Mouse (Mus musculus) c-Kit-positive CD71-positive TER-119-positive erythroid progenitor cells, embryonic 14.5 days (primary cell): ENCODE data around the gene Tpm3.

Experiments
- DNase-seq: peaks from one replicate; pipeline ENCODE4 v3.0.0-alpha.2; 2013; ENCODE audit warnings: low spot score

Gene Tpm3

DNA sequence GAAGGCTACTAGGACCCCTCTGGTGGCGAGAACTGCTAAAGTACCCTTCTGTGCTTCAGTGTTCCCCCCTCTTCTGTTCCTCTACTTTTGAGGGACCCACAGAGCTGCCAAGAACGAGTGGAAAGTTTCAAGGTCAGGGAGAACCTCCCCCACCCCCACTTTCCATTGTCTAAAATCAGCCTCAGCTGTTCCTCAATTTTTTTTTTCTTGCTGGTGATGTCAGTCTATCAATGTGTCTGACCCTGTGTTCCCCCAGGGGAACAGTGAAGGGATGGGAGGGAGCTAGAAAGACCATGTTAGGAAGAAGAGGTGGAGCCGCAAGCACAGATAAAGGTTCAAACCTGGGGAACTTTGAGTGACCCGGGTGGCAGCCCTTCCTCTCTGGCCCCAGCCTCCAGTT, at the start of gene Tpm3:
Gene Tpm3 (plus strand): TSS at position 356 of the 400 bp plus-strand sequence.
- DNase-seq = no peak

DNA sequence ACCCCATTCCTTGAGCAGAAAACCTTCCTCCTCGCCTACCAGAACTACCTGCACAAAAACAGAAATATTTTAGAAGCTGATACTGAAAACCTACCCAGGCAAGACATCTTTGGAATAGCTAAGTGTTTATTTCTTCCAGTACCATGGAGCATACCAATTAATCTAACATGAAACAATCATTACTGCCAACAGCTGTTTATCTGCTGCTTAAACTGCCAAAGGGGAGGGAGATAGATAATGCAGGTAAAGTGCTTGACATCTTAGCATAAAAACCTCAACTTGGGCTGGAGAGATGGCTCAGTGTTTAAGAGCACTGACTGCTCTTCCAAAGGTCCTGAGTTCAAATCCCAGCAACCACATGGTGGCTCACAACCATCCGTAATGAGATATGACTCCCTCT, 37.8 kb upstream of the Tpm3 start:
- DNase-seq = no peak

DNA sequence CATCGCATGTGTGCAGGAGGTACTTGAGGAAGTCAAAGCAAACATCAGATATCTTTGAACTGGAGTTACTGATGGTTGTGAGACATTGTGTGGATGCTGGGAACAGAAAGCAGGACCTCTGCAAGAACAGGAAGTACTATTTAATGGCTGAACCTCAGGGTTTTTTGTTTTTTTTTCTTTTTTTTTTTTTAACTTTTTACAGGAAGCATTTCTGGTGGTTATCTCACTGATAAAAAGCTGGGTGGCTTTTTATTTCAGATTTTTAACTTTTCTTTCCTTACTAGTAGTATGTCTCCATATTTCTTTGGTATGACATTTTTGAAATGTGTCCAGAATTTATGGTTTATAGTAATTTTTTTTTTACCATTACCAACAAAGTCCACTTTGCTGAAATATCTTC, 36.2 kb upstream of the Tpm3 start:
- no peak for DNase-seq

DNA sequence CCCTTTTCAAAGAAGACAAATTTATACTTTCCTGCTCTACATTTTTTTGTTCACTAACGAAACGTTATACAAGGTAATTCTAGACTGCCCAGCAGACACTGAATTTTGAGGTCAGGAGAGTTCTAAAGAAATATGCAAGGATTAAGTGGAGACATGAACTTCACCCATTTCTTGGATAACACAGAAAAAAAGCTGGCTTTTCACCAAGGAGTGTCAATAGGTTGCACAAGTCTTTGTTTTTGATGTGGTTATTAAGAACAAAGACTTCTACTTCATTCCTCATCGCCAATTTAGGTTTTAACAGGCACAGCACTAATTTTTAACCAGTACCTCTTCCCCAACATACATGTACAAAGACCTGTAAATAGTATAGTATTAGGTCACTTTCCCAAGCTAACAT, 22.8 kb upstream of the Tpm3 start:
- DNase-seq = no peak

DNA sequence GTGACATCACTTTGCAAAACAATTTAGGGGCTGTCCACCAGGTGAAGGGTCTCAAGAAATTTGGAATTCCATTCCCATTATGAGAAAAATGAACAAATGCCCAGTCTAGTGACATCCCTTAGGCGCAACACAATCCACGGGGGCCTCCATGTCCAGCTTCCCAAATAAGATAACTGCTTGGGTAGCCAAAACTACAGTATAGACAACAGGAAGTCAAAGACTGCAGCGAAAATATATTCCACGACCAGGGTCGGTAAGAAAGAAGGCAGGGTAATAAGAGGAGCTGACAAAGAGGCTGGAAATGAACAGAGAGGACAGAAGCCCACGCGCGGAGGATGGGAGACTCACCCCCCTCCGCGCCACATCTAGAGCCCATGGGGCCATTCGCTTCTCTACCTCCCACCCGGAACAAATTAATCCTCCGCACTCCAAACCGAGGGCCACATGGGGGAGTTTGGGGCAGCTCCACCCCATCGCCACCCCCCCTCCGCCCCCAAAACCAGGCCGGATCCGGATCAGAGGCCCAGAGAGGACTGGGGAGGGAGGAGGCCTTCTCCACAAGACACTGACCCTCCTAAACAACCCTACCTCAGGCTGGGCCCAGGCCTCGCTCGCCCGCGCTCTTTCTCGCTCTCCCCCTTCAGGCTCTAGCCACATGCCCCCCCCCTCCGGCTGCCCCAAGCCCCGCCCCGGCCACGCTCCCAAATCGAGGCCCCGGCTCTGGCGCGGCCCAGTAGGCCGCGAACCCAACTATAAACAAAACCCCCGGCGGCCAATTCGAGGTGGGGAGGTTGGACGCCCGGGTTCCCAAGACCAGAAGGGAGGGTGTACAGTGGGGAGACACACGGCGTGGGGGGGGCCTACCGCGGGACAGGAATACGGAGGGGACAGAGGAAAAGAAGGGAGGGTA, 20.8 kb upstream of the Tpm3 start, which contains the start of gene 4933434E20Rik:
Gene 4933434E20Rik (plus strand): TSS at position 196 of the 910 bp plus-strand sequence.
- peak; percentile 50 for DNase-seq

DNA sequence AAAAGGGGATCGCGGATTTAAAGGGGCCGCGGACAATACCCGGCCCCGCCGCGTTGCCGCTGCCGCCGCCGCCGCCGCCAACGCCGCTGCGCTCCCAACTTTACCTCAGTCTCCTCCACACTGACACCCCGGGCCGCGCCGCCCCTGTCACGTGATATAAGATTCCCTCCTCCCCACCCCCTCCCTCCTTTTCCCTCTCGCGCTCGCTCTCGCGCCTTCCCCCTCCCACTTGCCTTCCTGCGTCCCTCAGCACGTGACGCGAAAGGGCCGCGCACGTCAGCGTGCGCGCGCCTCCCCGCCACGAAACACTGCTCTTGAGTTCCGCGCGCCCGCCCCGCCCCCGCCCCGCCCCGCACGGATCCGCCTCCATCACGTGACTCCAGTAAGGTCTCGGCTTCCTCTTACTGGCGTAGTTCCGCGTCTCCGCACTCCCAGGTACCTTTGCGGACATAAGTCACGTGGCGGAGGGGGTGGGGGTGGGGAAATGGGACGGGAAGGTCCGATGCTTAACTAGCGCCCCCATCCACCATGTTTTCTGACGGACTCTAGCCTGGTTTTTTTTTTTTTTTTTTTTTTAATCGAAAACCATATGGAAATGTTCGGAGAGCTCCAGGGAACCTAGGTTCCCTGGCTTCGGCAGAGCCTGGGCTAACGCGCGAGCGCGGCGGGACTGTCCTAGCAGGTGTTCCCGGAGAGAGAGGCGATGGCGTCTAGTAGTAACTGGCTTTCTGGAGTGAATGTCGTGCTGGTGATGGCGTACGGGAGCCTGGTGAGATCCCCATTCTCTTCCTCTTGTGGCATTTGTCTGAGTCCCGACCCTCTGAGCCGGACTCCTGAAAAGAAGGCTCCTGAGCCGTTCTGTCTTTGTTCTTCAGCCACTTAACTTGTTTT, 19.9 kb upstream of the Tpm3 start, which contains the start of gene Ubap2l:
Gene Ubap2l (minus strand): TSS at position 278 of the 891 bp plus-strand sequence.
- DNase-seq = peak; percentile 97

DNA sequence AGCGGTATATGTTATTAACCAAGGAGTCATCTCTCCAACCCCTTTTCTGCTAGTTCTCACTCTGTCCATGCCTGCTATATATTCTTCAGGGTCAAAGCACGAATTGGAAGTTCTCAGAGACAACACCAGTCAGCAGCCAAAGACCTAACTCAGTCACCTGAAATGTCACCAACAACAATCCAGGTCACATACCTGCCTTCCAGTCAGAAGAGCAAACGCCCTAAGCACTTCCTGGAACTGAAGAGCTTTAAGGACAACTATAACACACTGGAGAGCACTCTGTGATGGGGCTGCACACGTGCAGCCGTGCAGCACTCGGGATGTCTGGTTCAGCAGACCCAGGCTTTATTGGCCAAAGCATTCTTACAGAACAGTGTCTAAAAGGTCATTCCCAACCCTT, 10.9 kb upstream of the Tpm3 start:
- DNase-seq = no peak

DNA sequence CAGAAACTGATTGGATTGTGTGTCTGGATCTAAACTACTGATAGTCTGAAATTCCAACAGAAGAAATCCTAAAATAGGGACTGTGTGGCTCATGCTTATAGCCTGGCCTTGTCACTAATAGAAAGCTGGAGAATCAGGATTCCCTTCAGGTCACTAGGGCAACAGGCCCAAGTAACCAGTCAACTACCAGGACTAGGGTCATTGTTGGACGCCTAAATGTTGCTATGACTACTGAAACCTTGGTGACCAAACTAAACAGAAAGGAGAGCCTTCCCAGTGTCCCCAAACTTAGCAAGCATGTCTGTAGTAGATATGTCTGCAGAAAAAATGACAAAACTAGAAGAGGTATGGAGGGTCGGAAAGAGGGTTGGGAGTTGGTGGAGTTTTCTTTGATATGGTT, 9.9 kb upstream of the Tpm3 start:
- no peak for DNase-seq

DNA sequence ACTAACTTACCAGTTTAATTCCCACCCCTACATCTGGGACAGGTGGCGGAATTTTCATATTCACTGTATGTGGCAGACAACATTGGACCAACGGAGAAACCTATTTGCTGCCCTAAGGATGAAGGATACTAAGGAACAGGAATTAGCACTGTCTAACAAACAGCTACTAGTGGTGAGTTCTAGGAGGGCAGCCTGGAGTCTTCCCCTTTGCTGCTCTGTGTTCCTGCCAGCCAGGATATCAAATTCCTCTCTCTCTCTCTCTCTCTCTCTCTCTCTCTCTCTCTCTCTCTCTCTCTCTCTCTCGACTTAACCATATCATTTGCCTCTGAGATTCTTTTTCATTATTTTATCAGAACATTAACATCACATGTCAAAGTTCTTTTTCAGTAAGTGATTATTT, 8.1 kb upstream of the Tpm3 start:
- DNase-seq = no peak

DNA sequence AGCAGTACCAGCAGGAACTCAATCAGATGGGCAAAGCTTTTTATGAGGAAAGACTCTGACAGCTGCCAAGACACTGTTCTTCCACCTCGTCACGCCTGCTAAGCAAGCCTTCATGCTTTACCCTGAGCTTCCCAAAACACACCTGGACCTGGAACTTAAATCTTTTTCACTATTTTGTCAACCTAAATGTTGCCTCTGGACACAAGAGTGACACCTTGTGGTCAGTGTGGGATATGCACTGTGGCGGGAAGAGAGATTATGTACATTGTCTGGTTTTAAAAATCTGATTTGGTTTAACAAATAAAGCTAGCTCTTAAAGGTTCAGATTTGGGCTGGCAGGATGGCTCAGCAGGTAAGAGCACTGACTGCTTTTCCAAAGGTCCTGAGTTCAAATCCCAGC, 6.9 kb upstream of the Tpm3 start:
- DNase-seq = peak; percentile 59

DNA sequence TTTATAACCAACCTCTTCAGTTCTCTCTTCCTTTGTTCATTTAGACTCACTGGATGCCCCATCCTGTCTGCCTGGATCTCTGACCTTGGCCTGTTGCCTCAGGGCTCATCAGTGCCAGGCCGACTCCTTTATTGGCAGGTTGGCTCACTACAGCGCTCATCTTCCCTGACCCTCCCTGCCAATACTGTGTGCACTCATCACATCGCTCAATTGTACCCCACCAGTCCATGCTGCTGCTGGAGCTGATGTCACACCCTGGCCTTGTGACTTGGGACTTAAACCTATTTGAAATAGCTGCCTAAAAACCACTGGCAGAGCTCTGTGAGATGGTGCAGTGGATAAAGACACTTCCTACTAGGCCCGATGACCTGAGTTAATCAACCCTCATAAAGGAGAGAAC, 4.6 kb upstream of the Tpm3 start:
- no peak for DNase-seq

DNA sequence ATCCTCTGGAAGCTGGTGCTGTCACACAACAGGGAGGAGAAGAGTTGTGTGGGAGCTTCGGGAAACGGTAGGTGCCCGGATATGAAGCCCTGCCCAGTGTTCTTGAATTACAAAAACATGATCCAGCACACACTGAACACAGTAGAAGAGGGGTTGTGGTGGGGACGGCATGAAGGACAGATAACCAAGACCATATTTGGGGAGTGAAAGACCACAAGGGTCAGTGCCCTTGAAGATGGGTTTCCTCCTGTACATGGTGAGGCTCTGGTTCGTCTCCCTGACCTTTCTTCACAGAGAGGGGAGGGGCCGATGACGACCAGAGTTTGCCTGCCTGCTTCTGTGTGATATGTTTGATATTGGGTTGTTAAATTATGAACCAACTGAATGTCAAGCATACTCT, 2.8 kb upstream of the Tpm3 start:
- no peak for DNase-seq

DNA sequence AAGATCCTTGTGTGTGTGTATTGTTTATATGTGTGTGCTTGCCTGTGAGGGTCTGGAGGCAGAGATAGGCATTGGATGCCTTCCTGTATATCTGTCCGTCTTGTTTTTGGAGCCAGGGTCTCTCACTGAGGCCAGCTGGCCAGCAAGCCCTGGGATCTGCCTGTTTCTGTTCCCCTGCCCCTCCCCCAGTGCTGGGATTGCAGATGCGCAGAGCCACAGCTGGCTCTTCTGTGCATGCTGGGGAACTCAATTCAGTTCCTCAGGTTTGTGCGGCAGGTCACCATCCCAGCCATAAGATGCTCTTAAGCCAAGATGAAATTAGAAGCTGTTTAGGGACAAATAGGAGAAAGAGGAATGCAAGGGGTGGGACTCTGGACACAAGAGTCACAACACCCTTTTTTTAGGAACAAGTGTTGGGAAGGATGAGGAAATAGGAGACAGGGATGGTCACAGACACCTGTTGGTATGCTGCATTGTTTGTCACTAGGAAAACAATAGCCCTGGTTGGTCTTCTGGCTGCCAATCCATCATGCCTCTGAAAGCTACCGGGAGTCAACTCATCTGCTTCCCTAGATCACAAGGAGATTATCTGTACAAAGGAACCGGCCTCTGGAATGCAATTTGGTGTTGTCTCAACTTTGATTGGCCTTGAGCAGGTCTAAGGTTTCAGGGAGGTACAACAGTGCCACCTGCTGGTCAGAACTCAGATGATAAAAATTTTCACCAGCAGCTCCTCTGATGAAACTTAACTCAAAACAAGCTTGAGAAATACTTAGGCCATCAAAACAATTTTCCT, 4.7 kb downstream of the Tpm3 start:
- DNase-seq = peak; percentile 86

DNA sequence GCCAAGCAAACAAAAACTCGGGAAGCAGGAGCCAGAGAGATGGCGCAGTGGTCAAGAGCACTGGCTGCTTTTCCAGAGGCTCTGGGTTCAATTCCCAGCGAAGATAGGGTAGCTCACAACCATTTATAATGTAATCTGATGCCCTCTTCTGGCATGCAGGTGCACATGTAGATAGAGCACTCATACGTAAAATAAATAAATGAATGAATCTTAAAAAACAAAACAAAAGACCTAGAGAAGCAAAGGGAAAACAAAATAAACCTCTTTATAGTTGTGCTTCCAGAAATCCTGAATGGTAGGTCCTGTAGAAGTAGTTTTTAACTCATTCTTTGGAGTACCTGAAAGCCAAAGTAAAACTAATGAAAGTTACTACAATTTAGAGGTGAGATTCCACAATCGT, 5.8 kb downstream of the Tpm3 start:
- DNase-seq = no peak

DNA sequence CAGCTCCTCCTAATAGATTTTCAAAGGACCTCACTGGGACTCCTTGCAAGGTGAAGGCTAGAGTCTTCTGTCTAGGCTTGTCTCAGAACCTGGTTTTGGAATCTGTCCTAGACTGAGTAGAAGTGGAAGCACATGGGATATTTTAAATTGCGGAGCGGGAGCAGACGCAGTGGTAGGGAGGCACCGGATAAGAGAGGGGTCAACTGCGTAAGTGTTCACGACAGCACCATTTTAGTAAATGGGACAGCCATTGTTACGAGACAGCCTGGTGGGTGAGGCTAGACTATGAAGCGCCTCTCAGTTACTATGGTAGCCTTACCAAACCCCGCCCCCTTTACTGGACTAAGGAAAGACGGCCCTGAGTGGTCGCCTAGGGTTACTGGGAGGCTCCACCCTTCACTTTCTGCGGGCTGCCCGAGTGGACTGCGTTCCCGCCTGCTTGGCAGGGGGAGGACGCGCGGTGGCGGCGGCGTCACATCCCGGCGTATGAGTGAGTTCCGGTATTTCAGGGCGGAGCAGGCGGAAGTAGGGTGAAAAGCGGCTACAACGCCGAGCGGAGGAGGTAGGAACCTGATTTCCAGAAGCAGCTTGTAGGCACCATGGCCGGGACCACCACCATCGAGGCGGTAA, 6.8 kb downstream of the Tpm3 start:
- DNase-seq = peak; percentile 90

DNA sequence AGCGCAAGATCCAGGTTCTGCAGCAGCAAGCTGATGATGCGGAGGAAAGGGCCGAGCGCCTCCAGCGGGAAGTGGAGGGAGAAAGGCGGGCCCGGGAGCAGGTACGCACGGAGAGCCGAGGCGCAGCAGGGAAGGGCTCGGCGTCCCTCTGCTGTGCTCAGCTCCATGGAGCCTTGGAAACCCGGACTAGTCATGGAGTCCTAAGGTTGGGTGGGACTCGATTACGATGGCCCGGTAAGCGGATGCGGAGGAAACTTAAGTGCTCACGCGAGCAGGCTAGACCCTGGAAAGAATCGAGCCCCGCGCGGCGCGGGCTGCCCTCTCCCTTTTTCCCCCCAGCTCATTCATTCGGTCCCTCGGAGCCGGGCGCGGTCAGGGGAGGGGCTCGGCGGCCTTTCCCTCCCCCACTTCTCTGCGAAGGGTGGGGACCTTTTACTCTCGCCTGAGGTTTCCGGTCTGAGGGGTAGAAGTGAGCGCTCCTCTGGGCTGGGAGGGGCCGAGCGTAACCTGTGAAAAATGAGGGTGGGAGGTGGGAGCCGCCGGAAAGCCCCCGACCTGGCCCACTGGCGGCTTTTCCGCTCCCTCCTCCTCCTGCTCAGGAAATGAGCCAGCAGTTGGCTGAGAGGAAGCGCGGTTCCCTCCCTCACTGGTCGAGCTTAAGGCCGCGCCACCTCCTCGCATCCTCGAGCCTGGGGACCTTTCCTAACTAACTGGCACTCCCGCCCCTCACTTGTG, 7.5 kb downstream of the Tpm3 start:
- peak; percentile 64 for DNase-seq

DNA sequence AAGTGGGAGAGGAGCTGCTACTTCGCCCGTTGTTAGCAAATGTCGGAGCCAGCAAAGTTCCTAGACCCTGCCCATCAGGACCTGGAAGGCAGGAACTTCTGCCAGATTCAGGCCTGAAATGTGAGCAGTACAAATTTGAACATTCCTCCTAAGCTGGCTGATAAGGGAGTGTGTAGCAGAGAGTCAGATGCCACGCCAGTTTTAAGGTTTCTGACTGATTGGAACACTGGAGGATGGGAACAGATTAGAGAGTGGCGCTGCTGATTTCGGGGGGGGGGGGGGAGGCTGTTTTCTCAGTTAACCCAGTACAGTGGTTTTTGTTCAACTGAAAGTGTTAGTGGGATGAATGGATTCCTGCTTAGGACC, 8.0 kb downstream of the Tpm3 start:
- peak; percentile 48 for DNase-seq

DNA sequence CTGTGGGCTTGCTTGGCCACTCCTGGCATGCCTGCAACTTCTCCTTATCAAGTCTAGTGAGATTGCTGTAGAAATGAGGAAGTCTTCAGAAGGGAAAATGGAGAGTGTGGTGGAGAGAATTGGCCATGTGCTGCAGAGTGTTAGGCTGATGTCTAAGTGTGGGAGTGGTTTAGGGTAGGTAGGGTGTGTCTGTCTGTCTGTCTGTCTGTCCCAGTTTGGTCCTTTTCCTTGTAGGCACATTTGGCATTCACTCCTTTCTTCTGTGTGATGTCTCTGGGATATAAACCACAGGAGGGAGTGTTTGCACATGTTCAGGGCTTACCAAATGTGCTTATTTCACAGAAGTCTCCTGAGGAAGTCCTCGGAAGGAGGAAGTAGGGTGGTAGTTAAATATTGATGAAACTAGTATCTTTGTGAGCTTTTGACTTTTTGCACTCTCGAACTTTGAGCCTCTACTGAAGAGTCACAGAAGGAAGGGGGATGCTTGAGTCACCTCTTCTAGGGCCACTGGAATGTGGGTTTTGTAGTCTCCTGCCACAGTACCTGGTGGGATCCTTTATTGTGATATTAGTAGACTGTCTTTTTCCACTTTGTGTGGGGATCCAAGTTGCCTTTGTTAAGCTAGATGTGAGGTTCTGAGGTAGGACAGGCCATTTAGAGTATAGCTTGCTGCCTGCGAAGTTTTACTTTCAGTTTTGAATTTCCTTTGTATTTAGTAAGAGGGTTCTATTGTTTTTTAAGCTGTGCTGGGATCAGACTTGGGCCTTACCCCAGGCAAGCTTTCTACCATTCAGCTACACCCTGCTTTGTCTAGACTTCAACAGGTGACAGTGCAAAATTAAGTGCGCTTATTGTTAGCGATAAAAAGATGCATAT, 9.2 kb downstream of the Tpm3 start:
- no peak for DNase-seq

DNA sequence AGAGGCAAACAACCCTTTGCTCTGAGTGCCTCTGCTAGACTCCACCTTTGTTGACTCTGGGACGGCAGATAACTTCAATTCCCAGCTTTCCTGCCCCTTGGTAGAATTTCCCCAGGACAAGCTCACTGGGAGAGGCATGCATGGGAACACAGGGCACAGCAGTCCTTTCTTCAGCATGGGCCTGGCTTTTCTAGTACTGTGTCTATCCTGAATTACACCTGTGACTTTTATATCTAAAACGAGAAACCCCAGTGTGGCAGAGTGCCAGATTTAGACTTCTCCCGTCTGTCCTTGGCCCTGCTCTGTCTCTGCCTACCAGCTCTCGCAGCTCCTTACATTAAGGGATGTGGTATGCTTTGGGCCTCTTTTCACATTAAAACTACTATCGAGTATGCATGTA, 10.6 kb downstream of the Tpm3 start:
- DNase-seq = no peak
